Mouse (Mus musculus) bone marrow macrophage, adult 2 months (primary cell): ENCODE data around the gene Gm26620.

Experiments used
- CTCF ChIP-seq: IDR thresholded peaks from 2 replicates; pipeline ENCODE4 v1.5.1; 2012; ENCODE audit warnings: low read depth, mild to moderate bottlenecking, low read length, moderate library complexity
- POLR2A ChIP-seq: IDR thresholded peaks from 2 replicates; pipeline ENCODE4 v1.6.1; 2012; ENCODE audit warnings: mild to moderate bottlenecking, low read depth, low read length, borderline replicate concordance

- TF ChIP-seq CTCF (no peak), POLR2A (no peak)
Measured at GRCm38 (mm10) chr1:170886044-170886458, 1.2 kb downstream of the Gm26620 start.
